Mouse (Mus musculus): ENCODE data around the gene Cadps2.

- TF ChIP-seq POLR2A (IDR thresholded peaks at IDR 0.05; ENCODE audit: insufficient read depth, low read length): no peak
- no peak for TF ChIP-seq EP300 (IDR thresholded peaks at IDR 0.05; ENCODE audit: insufficient read depth, low read depth, low read length)
- no peak for TF ChIP-seq CTCF (IDR thresholded peaks at IDR 0.05; ENCODE audit: low read depth, low read length)
Observed at GRCm38 (mm10) chr6:23383004-23383347, 456.2 kb downstream of the Cadps2 start.
